Mouse (Mus musculus): ENCODE measurements at regions not wholly inside any gene's neighbourhood (a gene's known extent, or its start where the extent isn't known, plus 50 kb on each side); places are given as distances from the start of the nearest gene placed in this dataset.
A peak's percentile ranks its signal among the peaks of the same experiment; 100 is the strongest.

DNA sequence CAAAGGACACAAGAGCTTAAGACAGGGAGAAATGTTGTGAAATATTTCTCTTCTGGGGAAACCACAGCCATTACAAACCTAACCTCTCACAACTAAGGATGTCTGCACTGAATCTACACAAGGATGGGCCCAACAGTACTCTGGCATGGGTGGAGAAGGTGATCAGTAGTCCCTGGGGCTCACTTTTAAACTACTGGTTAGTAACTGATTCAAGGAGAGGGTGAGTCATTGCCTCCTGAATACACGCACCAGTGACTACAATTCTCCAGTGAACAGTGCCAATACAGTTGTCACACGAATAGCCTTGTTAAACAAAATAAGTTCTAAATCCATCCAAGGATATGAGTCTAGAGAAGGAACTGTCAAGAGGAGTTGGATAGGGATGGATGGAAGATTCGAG, 232.6 kb upstream of the Gm21830 start:
- H3K27me3 ChIP-seq (ENCODE audit: insufficient read depth, low read length), result no peaks in the 10 kb centered on the region
- 72% methylated on average over 3 of the region's 3 CpGs for WGBS (ENCODE audit: insufficient replicate concordance)
- no peak overlapping the region for H3K27ac ChIP-seq (ENCODE audit: low read depth)
- H3K9me3 ChIP-seq (ENCODE audit: low read length), result no peaks in the 10 kb centered on the region
- ATAC-seq (no peak), DNase-seq (no peak)
- TF ChIP-seq EP300 (IDR thresholded peaks at IDR 0.05; ENCODE audit: low read depth) (no peak), CTCF (IDR thresholded peaks at IDR 0.05; ENCODE audit: low read depth) (no peak)
- H3K9ac ChIP-seq (replicated peaks), result no peak overlapping the region
- no peak overlapping the region for H3K4me3 ChIP-seq (ENCODE audit: low read depth, low read length)
- no peak overlapping the region for H3K4me2 ChIP-seq (ENCODE audit: low read depth, low read length)
- H3K36me3 ChIP-seq (replicated peaks; ENCODE audit: insufficient read depth, low read length), result no peaks in the 10 kb centered on the region
- no peaks in the 10 kb centered on the region for H3K4me1 ChIP-seq (ENCODE audit: insufficient read depth)

DNA sequence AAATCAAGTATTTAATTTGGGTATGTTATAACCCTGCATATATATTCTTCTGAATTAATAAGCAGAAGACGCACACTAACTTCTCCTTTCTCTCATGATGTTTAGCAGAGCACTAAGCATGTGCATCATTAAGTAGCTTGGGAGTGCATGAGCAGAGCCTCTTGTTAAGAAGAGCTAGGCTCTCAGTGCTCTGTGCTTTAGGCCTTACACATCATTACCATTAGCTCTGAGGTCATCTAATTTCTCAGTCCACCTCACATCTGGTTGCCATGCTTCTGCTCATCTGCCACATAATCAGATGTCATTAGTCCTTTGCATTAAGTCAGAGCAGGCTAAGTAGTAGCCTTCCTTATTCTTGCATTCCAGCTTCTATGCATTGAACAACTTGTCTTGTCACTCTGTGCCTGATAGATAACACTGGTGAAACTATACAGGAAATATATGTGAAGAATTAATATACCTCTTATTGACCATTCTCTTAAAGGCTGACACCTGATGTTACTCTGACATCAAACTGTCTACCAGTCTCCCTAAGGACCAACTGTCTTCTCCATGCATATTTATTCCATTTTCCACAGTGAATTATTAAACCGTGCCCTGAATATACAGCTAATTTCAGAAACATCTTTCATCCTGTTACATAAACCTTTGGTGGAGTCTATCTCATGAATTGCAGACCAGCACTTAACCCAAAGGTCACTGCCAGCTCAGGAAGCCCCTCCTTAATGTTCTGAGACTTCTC, 192.3 kb upstream of the Gm21830 start:
- no peaks in the 10 kb centered on the region for H3K27me3 ChIP-seq (ENCODE audit: insufficient read depth, low read length)
- no peaks in the 10 kb centered on the region for H3K36me3 ChIP-seq (replicated peaks; ENCODE audit: insufficient read depth, low read length)
- no peaks in the 10 kb centered on the region for H3K4me1 ChIP-seq (ENCODE audit: insufficient read depth)
- H3K4me3 ChIP-seq (ENCODE audit: low read depth, low read length), result no peak overlapping the region
- H3K27ac ChIP-seq (ENCODE audit: low read depth), result no peak overlapping the region
- no peak for ATAC-seq
- no peaks in the 10 kb centered on the region for H3K9me3 ChIP-seq (ENCODE audit: low read length)
- DNase-seq, result no peak
- H3K9ac ChIP-seq (replicated peaks), result no peak overlapping the region
- 61% methylated on average over 2 of the region's 2 CpGs for WGBS (ENCODE audit: insufficient replicate concordance)
- H3K4me2 ChIP-seq (ENCODE audit: low read depth, low read length), result no peak overlapping the region
- TF ChIP-seq EP300 (IDR thresholded peaks at IDR 0.05; ENCODE audit: low read depth) (no peak), CTCF (IDR thresholded peaks at IDR 0.05; ENCODE audit: low read depth) (no peak)

DNA sequence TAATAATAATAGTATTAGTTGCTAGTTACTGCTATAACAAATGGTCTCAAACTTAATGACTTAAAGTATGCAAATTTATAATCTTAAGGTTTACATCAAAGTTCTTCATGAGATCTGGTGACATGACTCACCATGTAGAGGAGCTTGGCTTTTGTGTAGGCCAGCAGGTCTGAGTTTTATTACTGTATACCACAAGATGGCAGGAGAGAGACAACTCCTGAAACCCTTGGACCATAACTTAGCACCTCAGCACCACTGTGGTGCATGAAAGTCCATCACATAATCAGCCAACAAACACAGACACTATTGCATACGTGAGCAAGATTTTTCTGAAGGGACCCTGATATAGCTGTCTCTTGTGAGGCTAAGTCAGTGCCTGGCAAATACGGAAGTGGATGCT, 187.2 kb upstream of the Gm21830 start:
- WGBS (ENCODE audit: insufficient replicate concordance), result 62% methylated on average over 2 of the region's 2 CpGs
- no peak for ATAC-seq
- no peak overlapping the region for H3K9ac ChIP-seq (replicated peaks)
- H3K27ac ChIP-seq (ENCODE audit: low read depth), result no peak overlapping the region
- H3K4me3 ChIP-seq (ENCODE audit: low read depth, low read length), result no peak overlapping the region
- H3K4me1 ChIP-seq (ENCODE audit: insufficient read depth), result no peaks in the 10 kb centered on the region
- TF ChIP-seq CTCF (IDR thresholded peaks at IDR 0.05; ENCODE audit: low read depth) (0 out of 2 replicates have a peak, but pooled peaks have one; percentile 21), EP300 (IDR thresholded peaks at IDR 0.05; ENCODE audit: low read depth) (no peak)
- no peak for DNase-seq
- H3K9me3 ChIP-seq (ENCODE audit: low read length), result no peaks in the 10 kb centered on the region
- H3K27me3 ChIP-seq (ENCODE audit: insufficient read depth, low read length), result no peaks in the 10 kb centered on the region
- H3K4me2 ChIP-seq (ENCODE audit: low read depth, low read length), result no peak overlapping the region
- H3K36me3 ChIP-seq (replicated peaks; ENCODE audit: insufficient read depth, low read length), result no peaks in the 10 kb centered on the region

DNA sequence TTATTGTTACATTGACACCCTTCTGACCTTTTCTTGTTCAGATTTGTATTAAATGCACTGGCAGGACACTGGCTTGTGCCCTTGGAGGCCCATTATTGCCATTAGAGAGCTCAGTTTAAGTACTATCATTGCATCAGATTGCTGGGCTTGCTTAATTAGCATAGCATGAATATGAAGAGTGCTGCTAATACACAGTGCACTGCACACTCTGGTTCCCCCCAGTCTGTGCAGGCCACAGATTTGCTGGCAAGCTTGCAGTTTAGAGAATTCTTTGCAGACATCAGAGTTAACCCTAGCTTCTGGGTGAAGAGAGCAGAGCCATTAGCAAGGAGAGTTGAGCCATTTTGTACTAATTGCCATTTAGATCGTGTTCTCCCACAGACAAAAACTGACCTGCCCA, 156.1 kb upstream of the Gm21830 start:
- Histone ChIP-seq H3K9me3 (ENCODE audit: low read length) (no peaks in the 10 kb centered on the region), H3K4me3 (ENCODE audit: low read depth, low read length) (no peak overlapping the region), H3K36me3 (replicated peaks; ENCODE audit: insufficient read depth, low read length) (no peaks in the 10 kb centered on the region), H3K27ac (ENCODE audit: low read depth) (no peak overlapping the region), H3K4me1 (ENCODE audit: insufficient read depth) (no peaks in the 10 kb centered on the region), H3K4me2 (ENCODE audit: low read depth, low read length) (no peak overlapping the region), H3K27me3 (ENCODE audit: insufficient read depth, low read length) (no peaks in the 10 kb centered on the region), H3K9ac (replicated peaks) (no peak overlapping the region)
- TF ChIP-seq CTCF (IDR thresholded peaks at IDR 0.05; ENCODE audit: low read depth) (no peak), EP300 (IDR thresholded peaks at IDR 0.05; ENCODE audit: low read depth) (no peak)
- no peak for DNase-seq
- no peak for ATAC-seq
- WGBS (ENCODE audit: insufficient replicate concordance), result 71% methylated on average over 1 of the region's 1 CpGs
